Mouse (Mus musculus): ENCODE measurements around the gene Tnnc1.

GRCm38 (mm10) chr14:31171821-31172220, 36.3 kb upstream of the Tnnc1 start:
- TF ChIP-seq POLR2A (IDR thresholded peaks at IDR 0.05; ENCODE audit: insufficient read depth, low read length) = no peak
- TF ChIP-seq EP300 (IDR thresholded peaks at IDR 0.05; ENCODE audit: insufficient read depth, low read depth, low read length) = no peak

Data from ES-Bruce4 (cell line).